Mouse (Mus musculus) splenic B cell, adult 2 months (primary cell): ENCODE data around the gene Pcnx.
A peak's percentile ranks its signal among the peaks of the same experiment; 100 is the strongest.

Experiments
- DNase-seq: peaks from one replicate; pipeline ENCODE4 v3.0.0-alpha.2; 2011; ENCODE audit warnings: low read depth, low spot score
- H3K27me3 ChIP-seq: 2 replicates; pipeline ENCODE4 v1.6.1; 2012; ENCODE audit warnings: mild to moderate bottlenecking, low read length, moderate library complexity, mixed read lengths; ENCODE audit not compliant: control insufficient read depth, poor library complexity, insufficient read depth, severe bottlenecking
- H3K36me3 ChIP-seq: 2 replicates; pipeline ENCODE4 v1.6.1; 2012; ENCODE audit warnings: mild to moderate bottlenecking, low read length, moderate library complexity, mixed read lengths; ENCODE audit not compliant: control insufficient read depth, poor library complexity, insufficient read depth, severe bottlenecking

Gene Pcnx

DNA sequence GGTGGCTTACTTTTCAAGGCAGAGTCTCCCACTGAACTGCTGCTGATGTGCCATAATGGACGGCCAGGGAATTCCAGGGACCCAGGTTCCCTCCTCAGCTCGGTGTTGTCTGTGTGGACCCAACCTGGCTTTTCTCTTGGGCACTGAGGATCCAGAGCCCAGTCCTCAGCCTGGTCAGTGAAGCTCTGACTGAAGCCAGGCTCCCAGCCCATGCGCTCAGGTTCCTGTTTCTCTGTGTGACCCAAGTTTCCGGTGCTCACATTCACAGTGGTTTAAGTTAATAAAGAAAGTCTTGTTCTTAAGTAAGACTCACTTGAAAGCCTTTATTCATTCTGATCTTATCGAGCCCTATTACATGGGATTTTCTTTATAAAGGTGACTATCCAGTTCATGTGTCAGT, 74.7 kb downstream of the Pcnx start:
- no peaks in the 10 kb centered on the region for H3K36me3 ChIP-seq
- H3K27me3 ChIP-seq = no peaks in the 10 kb centered on the region
- DNase-seq = no peak

DNA sequence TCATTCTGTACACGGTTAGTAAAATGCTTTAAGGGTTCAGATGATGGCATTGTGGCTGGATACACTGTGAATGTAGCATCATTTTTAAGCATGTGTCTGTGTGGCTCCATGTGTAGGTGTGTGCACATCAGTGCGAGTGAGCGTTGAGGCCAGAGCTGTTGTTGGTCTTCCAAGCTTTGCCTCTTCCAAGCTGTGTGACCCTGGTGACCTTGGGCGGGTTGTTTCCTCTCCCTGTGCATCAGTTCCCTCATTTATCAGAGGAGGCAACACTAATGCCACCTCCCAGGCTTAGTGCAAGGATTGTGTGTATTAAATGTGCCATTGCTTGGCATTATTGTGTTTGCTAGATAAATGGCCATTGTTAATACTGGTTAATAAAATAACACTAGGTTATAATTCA, 76.2 kb downstream of the Pcnx start:
- H3K36me3 ChIP-seq = no peaks in the 10 kb centered on the region
- no peaks in the 10 kb centered on the region for H3K27me3 ChIP-seq
- DNase-seq = no peak

GRCm38 (mm10) chr12:81941191-81941590, 81.4 kb downstream of the Pcnx start:
- H3K27me3 ChIP-seq = no peaks in the 10 kb centered on the region
- DNase-seq = no peak
- H3K36me3 ChIP-seq = 0 out of 2 replicates have a peak, but pooled peaks cover 2% of the 10 kb centered on the region

- DNase-seq = no peak
- H3K27me3 ChIP-seq = no peaks in the 10 kb centered on the region
- 0 out of 2 replicates have a peak, but pooled peaks cover 2% of the 10 kb centered on the region for H3K36me3 ChIP-seq
Measured at GRCm38 (mm10) chr12:81943331-81944062, 83.7 kb downstream of the Pcnx start.

DNA sequence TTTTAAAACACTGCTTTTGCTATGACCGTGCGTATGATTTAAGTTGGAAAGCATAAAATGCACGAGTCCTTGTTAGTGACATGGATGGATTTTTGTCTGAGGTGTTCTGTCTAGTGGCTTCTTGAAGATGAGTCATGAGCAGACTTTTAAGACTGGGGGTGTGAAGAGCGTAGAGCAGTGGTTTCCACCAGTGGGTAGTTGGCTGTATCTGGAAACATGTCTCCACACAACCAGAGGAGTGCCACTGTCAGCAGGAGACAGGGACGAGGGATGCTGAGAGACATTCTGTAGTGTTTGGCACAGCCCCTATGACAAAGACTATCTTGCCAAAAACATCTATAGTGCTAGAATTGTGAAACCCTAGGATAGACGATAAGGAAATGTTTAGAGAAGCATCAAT, 89.2 kb downstream of the Pcnx start:
- DNase-seq = no peak
- Histone ChIP-seq H3K36me3 (0 out of 2 replicates have a peak, but pooled peaks cover 3% of the 10 kb centered on the region), H3K27me3 (no peaks in the 10 kb centered on the region)

- DNase-seq = no peak
- Histone ChIP-seq H3K36me3 (0 out of 2 replicates have a peak, but pooled peaks cover 3% of the 10 kb centered on the region), H3K27me3 (no peaks in the 10 kb centered on the region)
Measured at GRCm38 (mm10) chr12:81950016-81950415, 90.2 kb downstream of the Pcnx start.

- no peak for DNase-seq
- Histone ChIP-seq H3K27me3 (no peaks in the 10 kb centered on the region), H3K36me3 (peaks cover 8% of the 10 kb centered on the region)
Measured at GRCm38 (mm10) chr12:81958351-81958750, 98.5 kb downstream of the Pcnx start.

GRCm38 (mm10) chr12:81965416-81965815, 105.6 kb downstream of the Pcnx start:
- Histone ChIP-seq H3K36me3 (peaks cover 5% of the 10 kb centered on the region), H3K27me3 (no peaks in the 10 kb centered on the region; the same call in 1 of the 2 replicates)
- DNase-seq = no peak

GRCm38 (mm10) chr12:81971042-81971883, 111.4 kb downstream of the Pcnx start:
- Histone ChIP-seq H3K36me3 (0 out of 2 replicates have a peak, but pooled peaks cover 2% of the 10 kb centered on the region), H3K27me3 (no peaks in the 10 kb centered on the region)
- DNase-seq = peak; percentile 46

- 0 out of 2 replicates have a peak, but pooled peaks cover 2% of the 10 kb centered on the region for H3K36me3 ChIP-seq
- peak; percentile 7 for DNase-seq
- H3K27me3 ChIP-seq = no peaks in the 10 kb centered on the region
Measured at GRCm38 (mm10) chr12:81971884-81972362, 112.1 kb downstream of the Pcnx start.

DNA sequence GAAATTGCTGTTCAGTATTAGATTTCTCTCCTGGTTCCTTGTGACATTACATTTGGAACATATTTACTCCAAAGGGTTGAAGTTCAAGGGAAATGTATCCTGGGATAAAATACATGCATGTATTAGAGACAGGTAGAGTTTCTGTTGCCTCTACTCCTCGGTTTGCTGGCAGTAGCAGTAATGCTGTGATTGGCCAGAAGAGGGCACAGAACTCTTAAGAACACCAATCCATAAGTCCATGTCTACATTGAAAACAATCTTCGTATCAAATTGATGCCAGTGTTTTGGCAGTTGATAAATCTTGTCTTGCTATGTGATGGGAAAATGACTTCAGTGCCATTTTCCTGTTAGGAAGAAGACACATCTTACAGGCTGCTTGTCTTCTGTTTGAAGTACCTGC, 115.0 kb downstream of the Pcnx start:
- Histone ChIP-seq H3K36me3 (peaks cover 4% of the 10 kb centered on the region), H3K27me3 (no peaks in the 10 kb centered on the region)
- peak; percentile 53 for DNase-seq

DNA sequence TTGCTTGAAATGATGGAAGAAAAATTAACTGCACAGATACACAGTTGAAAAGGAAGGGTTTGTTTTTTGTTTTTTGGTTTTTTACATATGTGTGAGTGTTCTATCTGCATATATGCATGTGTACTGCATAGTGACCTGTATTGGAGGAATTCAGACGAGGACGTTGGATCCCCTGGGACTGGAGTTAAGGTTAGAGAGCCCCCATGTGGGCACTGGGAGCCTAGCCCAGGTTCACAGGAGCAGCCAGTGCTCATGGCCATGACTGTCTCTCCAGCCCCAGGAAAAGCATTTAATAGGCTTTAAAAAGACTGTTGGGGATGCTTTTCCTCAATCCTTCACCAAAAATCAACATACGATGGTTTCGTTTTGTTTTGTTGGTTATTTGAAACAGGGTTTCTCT, 117.5 kb downstream of the Pcnx start:
- DNase-seq = no peak
- H3K27me3 ChIP-seq = no peaks in the 10 kb centered on the region
- H3K36me3 ChIP-seq = peaks cover 10% of the 10 kb centered on the region

GRCm38 (mm10) chr12:81979312-81979711, 119.5 kb downstream of the Pcnx start:
- Histone ChIP-seq H3K27me3 (no peaks in the 10 kb centered on the region), H3K36me3 (peaks cover 15% of the 10 kb centered on the region)
- DNase-seq = no peak

GRCm38 (mm10) chr12:81992106-81992505, 132.3 kb downstream of the Pcnx start:
- no peak for DNase-seq
- H3K27me3 ChIP-seq = no peaks in the 10 kb centered on the region

GRCm38 (mm10) chr12:81992996-81993395, 133.2 kb downstream of the Pcnx start:
- H3K36me3 ChIP-seq = peaks cover 20% of the 10 kb centered on the region
- no peak for DNase-seq
- H3K27me3 ChIP-seq = no peaks in the 10 kb centered on the region

More at GRCm38 (mm10) chr12:81992106-81992505, 132.3 kb downstream of the Pcnx start:
- peaks cover 20% of the 10 kb centered on the region for H3K36me3 ChIP-seq
